Mouse (Mus musculus) layer of hippocampus, adult 9-11 months (tissue): ENCODE measurements at regions not wholly inside any gene's neighbourhood (a gene's known extent, or its start where the extent isn't known, plus 50 kb on each side); places are given as distances from the start of the nearest gene placed in this dataset.

ENCODE experiments used
- DNase-seq: peaks from one replicate; pipeline ENCODE4 v3.0.0; 2022

DNA sequence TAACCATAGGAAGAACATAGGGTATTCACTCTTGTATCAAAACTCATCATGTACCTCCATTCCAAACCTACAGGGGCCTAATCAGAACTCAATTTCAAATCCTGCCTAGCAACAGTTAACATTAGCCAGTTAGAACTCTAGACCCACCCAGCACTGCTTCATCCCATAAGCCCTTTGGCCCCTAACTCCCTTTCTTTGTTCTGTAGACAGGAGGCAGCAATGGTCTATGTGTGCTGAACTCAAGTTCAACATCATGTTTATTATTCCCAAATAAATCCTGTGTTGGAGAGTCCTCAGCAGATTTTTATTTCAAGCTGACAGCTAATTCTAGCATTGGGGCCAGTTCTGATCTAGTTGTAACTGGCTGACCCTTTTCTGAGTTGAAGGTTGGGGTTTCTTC is 112.2 kb downstream of the Ipo8 start:
- no peak for DNase-seq

DNA sequence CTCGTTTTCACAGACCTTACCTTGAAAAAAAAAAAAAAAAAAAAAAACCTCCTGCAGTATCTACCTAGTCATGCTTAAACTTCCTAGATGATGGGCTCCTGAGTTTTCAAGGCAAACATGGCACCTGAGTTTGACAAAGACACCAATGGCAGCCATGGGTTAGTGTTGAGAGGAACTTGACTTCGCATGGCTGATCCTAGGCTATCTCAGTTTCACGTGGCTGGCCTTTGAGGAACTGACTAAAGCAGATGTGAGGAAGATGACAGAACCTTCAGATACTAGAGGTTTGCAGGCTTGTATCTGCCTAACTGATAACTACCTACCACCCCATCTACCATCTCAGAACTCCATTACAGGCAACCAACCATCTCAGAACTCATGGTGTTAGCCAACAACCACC is 120.9 kb downstream of the Ipo8 start:
- DNase-seq, result no peak

DNA sequence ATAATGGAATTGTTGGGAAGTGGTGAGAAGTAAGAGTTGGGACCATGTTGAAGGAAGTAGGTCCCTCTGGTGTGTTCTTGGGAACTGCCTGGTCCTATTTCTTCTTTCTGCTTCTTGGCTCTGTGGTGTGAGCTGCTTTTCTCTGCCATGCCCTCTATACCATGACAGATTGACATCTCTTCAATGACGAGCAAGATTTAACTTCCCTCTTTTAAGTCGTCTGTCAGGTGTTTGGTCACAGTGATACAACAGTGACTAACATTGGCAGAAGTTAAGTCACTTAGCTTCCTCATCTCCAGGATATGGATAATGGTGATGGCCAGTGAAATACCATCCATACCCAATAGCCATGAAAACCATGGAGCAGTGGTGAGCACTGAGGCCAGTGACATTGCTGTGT is 122.9 kb downstream of the Ipo8 start:
- DNase-seq, result no peak

DNA sequence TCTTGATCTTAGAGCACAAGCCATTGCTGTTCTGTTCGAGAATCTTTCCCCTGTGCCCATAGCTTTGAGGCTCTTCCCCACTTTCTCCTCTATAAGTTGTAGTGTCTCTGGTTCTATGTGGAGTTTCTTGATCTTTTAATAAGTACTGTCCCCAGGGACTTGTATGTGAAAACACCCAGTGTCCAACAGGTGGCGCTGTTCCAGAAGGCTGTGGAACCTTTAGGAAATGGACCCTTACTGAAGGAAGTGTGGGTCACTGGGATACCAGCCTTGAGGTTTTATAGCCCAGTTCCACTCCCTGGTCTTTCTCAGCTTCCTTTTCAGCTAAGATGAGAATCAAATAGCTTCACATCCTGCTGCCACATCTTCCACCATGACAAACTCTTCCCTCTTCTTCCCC is 125.6 kb downstream of the Ipo8 start:
- no peak for DNase-seq

DNA sequence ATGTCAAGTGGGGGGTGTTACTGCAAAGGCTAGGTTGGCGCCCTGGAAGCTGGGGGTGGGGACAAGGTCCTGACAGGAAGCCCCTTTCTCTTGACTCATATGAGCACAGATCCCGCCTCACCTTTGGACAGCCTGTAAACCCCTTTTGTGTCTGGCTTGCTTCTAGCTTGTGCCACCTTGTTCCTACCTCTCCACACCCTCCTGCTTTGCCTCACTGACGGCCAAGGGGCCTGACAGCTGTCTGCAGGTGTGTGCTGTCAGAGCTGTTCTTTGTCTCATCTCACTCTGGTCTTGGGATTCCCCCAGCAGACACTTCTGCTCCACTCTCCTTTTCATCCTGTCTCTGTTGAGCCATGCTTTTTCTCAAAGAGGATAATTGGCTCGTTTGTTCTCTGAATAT is 137.9 kb downstream of the Ipo8 start:
- DNase-seq, result no peak

DNA sequence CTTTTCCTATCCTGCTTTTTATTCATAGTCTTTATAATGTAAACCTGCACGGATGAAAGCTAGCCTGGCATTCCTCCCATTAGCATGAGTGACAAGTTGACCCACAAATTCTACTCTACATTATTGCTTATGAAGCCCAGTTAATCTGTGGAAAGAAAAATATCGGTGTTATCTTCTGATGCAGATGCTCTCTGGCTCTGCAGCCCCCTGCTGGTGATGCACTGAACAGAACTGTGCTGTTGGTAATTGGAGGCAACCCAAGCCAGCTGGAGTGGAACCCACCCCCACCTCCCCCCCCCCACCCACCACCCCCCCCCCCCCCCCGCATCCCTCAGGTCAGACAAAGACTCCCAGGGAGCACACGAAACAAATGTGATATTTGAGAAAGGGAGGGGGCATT is 143.5 kb downstream of the Ipo8 start:
- peak; percentile 23 for DNase-seq

DNA sequence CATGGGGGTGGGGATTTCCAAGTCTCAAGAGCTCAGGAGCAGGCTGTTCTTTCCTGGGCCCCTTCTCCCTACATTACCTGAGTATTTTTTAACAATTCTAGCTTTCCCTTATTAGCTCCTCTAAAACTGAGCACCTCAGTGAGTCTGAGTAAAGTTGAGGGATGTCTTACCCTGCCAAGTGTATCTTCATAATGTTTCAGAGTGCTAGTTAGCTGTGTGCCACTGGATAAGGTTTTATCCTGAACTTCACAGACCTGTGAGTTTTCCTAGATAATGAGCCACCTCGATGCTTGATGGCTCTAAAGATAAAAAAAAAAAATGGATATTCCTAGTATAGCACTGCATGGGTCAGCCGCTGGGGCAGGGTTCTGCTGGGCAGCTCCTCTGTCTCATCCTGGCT is 171.1 kb downstream of the Ipo8 start:
- DNase-seq, result no peak

DNA sequence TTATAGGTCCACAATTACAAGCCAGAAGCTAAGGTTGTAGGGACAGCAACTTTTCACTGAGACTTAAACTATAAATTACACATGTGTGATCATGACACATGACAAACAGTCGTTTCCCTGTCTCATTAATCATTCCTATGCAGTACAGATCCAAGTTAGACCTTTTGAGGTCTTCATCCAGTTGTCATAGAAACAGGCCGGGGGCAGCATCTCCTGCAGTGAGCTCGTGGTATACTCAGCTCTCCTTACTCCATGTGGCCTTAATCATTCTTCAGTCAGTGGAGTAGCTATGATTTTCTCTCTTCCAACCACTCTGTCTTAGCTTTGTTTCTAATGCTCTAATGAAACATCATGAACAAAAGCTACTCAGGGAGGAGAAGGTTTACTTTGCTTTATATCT is 178.1 kb downstream of the Ipo8 start:
- DNase-seq, result no peak

DNA sequence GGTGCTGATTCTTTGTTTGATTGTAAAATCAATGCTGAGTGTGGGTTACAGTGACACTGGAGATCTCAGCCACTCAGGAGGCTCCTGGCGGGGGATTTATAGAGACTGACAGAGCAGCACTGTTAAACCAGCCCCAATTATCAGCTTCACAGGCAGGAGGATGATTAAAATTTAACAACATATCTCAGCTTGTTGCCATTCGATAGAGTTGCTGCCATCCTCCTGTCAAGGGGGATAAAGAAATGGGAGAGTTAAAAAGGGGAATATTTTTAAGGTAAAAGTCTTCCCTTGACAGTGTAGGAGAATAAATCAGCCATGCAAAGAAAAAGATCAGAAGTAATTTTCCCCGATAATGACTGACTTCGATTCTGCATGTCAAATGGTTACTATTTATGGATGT is 178.8 kb downstream of the Ipo8 start:
- DNase-seq, result no peak

DNA sequence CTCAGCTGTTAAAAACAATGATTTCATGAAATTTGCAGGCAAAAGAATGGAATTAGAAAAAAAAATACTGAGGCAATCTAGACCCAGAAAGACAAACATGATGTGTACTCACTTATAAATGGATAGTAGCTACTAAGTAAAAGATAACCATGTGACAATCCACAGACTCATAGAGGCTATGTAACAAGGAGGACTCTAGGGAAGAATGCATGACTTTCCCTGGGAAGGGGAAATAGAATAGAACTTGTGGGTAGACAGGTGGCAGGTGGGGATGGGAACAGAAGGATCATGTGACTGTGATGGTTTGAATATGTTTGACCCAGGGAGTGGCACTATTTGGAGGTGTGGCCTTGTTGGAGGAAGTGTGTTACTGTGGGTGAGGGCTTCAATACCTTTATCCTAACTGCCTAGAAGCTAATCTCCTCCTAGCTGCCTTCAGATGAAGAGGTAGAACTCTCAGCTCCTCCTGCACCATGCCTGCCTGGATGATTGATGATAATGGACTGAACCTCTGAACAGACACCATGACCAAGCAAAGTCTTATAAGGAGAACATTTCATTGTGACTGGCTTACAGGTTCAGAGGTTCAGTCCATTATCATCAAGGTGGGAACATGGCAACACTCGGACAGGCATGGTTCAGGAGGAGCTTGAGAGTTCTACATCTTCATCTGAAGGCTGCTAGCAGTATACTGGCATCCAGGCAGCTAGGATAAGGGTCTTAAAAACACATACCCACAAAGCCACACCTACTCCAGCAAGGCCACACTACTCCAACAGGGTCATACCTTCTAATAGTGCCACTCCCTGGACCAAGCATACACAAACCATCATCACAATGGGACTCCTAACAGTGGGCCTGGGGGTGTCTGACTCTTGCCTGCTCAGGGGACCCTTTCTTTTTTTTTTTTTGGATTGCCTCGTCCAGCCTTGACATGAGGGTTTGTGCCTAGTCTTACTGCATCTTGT is 183.6 kb downstream of the Ipo8 start:
- DNase-seq, result no peak

DNA sequence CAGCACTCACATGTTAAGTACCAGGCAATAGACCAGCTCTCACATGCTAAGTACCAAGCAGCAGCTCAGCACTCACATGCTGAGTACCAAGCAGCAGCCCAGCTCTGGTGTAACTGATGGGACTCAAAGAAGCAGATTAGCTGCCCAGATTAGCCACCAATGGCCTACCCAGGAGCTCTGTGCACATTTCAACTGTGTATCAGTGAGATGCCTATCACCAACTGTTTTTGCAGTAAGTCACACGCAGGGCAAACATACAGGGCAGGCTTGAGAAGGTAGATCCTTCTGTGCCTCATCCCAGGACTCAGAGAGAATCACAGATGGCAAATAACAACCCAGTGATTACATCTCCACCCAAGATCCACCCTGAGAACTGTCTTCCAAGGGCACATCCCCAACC is 190.7 kb downstream of the Ipo8 start:
- no peak for DNase-seq

DNA sequence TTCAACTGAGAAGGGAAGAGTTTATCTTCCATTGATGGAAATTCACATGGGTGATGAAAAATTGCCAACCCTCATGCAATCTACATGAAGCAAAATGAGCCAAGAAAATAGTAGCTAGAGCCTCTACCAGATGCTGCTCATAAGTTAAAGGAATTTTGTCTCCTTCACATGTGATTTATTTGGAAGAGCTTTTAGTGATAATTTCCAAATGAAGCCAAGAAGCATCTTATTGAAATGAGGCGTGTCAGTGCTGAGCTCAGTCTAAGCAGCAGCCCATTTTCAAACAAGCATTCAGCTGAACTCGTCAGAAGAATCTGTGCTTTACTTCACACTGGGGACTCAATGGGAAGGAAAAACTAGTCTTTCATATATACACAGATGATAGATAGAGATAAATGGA is 190.0 kb upstream of the Tmtc1 start:
- peak; percentile 2 for DNase-seq

DNA sequence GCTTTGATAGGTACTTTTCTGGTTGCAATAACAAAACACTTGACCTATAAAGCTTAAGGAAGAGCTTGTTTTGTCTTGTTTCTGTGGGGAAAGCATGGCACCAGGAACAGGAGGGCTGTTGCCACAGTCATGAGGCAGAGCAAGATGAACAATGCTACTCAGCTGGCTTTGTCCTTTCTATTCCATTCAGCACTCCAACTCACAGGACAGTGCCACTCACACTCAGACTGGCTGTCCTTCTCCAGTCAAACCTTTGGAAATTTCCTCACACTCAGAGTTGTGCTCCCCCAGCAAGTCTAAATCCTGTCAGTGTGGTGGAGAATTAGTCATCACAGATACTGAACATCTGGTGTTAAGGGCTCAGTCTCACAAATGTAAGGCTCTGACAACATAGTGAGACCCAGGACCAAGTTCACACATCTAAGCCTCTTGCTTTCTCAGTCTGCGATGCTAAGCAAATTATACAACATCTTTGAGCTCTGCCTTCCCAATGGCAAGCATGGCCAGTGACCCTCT is 183.0 kb upstream of the Tmtc1 start:
- no peak for DNase-seq

DNA sequence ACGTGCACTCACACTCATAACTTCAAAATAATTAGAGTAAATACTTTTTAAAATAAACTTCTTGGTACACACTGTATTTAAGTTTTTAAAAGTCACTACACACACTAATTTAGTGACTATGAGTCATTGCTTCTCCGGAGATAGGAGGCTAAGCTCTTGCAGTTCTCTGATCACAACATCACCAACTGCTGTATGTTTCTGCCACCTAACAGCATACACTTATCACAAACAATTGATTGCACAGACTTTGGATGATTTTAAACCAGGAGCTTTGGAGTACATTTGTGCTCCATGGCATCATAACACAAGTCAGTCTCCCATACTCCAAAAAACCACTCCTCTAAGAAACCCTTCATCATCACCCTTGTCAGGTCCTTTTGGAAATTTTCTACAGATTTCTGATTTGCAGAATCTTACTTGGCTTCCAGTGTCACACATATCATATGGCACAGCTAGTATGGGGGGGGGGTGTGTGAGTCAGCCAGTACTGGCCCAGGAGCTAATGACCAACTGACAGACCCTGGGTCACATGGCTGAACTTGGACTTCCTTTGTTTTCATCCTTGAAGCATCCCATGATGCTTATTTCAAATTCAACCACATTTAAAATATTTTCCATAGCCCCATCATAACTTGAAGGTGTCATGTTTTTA is 179.1 kb upstream of the Tmtc1 start:
- no peak for DNase-seq

DNA sequence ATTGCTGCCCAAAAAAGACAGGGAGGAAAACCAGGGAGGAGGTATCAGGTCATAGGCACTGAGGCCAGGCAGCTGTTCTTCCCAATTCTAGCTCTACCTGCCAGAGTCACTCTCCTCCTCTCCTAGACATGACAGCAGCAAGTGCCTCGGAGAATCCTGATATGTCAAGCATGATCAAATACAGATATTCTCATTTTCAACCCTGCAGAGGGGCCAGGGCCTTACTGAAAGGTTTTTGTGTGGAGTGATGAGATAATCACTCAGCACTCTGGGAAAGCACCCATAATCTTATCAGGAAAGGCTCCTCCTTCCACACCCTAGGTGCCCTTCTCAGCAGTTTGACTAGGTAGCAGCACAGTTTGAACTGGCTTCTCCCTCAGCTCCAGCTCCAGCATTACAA is 175.8 kb upstream of the Tmtc1 start:
- no peak for DNase-seq

DNA sequence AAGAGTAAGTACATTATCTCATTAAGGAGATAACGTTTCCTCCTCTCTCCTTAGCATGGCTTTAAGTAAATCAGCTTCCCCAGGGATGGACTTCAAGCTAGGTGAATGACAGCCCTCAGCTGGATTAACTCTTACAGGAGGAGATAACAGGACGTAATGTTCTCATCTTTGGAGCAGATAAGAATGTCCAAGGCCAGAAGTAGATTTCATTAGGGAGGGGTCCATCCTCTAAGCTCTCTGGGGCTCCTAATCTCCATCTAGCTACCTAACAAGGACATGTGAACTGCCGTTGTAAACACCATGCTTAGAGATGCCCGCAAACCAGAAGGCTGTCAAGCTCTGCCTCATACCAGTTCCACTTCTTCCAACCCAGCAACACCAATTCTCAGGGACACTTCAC is 171.7 kb upstream of the Tmtc1 start:
- DNase-seq, result no peak

DNA sequence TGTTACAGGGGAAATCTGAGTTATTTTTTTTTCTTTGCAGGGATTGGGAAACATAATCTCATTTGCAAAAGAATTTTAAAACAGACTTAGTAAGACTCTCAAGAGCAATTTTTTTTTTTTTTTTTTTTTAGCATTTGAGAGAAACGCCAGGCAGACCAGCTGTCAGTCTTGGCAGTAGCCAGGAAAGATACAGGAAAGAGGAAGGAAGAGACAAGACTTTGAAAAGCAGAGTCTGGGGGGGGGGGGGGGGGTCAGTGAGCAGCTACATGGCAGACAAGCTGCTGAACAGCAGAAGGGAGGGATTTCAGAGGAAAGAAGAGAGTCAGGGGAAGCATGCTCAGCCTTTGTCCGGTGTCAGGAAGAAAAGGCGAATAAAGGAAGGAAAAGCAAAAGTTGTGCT is 171.3 kb upstream of the Tmtc1 start:
- no peak for DNase-seq

DNA sequence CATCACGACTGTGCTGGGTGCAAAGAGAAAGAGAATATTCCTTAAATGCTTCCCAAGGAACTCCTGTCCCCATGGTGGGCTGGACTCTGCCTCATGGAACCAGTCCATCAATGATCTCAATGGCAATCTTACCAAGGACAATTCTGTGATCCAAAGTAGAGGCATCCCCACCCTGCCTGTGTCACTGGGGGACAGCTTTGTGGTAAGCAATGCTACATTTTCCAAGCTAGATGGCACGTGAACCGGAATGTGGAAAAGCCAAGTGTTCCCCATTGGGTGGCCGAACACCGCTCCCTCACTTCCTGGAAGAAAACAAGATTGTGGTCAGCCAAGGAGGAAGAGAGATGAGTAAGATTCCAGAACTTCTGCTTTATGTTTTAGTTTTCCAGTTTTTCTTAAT is 164.7 kb upstream of the Tmtc1 start:
- no peak for DNase-seq

DNA sequence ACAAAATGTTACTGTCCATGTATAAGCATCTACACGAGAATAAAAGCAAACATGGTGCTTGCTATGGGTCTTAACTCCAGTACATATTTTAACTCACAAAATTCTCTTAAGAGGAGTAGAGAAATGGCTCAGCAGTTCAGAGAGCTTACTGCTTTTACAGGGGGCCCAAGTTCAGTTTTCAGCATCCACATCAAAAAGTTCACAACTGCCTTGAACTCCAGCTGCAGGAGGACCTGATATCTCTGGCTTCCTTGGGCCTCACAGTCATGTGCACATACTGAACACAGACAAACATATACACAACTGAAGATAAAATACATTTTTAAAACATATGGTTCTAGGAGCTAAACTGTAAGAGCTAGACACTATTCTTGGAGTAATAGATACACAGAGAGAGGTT is 161.0 kb upstream of the Tmtc1 start:
- DNase-seq, result no peak

DNA sequence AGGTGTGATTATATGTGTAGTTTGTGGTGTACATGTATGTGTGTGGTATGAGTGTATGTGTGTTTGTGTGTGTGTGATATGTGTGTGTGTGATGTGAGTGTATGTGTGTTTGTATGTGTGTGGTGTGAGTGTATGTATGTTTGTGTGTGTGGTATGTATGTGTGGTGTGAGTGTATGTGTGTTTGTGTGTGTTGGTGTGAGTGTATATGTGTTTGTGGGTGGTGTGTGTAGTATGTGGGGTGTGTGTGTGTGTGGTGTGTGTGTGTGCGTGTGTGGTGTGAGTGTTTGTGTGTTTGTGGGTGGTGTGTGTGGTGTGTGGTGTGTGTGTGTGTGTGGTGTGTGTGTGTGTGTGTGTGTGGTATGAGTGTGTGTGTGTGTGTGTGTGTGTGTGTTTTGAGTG is 160.6 kb upstream of the Tmtc1 start:
- no peak for DNase-seq

DNA sequence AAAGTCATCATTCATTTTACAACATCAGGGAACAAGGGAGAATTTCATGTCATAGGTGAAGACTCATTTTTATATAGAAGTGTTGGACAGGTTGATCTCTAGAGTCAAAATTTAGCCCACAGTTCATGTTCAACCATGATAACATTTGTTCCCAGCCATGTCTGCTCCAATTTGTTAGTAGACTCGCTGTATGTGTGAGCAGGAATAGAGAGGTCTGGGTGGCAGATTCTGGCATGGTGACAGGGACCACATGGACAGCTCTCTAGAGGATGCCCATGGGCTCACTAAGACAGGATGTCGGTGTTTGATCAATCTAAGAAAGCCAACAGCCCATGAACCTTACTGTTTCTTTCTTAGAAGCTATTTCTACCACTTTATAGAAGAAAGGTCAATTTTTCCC is 159.7 kb upstream of the Tmtc1 start:
- DNase-seq, result no peak

DNA sequence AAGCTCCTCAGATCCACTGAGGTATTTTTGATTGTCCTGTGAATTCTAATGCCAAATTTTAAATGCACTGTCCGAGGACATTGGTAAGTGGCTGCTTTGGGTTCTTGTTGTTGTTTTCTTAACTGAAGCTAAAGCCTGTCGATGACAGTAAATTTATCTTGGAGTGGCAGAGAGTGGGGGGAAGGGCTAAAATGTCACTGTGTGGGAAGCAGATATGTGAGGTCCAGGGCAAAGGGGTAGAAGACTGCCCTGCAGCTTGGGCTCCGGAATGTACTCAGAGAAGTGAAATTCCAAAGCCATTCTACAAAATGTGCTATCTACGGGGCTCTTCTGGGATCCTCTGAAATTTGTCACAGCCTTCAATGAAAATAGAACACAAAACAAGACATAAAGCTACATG is 159.3 kb upstream of the Tmtc1 start:
- DNase-seq, result no peak

DNA sequence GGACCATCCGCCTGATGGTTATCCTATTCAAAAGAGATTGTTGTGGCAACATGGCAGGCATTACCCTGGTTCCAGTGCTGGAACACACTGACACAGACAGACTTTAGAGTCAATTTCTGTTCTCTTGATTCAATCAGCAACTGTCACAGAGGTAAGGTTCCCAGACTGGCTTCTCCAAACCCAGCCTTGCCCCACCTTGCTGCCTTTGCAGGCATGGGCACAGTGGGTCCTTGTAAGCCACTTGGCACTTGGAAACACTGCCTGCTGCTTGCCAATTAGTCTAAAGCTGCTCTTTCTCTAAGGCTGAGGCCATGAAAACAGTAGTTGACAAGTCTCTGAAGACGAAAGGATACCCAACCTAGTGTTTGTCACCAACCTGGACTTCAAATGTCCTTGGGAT is 158.7 kb upstream of the Tmtc1 start:
- no peak for DNase-seq

DNA sequence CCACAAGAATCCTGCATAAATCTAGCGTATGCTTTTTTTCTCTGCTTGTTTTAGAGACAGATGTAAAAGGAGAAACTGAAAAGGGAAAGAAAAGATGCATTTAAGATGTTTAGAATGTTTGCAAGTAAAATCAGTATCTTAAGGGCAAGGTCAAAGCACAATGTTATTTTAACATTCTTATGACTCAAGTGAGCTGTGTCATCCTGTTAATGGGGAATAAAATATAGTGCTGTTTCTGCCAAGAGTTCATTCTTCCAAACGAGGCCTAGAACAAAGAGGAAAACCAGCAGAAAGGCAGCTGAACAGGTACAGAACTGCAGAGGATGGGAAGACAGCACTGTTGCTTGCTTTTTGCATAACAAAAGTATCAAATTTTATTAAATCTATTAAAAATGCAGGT is 156.7 kb upstream of the Tmtc1 start:
- DNase-seq, result no peak
